Mouse (Mus musculus): Measurements from ENCODE around the gene Gigyf1. TPM values are rescaled to one million over a fixed set of nuclear protein-coding genes. Genes with fewer than 3 reads are reported as not detected.

The Gigyf1 gene
- total and polyA plus RNA-seq, 3 experiments = 0.98 to 12.3 (median 5.9) TPM

DNA sequence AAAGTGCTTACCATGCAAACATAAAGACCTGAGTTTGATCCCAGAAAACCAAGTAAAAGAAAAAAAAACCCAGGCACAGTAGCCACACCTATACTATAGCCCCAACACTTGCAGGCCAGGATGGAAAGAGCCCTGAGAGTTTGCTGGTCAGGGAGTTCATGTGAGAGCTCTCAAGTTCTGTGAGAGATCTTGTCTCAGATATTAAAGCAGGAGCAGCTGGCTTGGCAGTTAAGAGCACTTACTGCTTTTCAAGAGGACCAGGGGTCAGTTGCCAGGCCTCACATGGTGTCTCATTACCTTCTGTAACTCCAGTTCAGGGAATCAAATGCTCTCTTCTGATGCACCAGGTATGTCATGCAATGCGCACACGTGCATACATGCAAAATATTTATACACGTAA is 16.4 kb downstream of the Gigyf1 start:
- dilution Hi-C loops (cut with MboI; ENCODE audit: extremely low pct_ligation_motif_present, extremely low pct_unique_long_range_greater_than_20kb, low sequenced_read_pairs) = no loop called here
- Histone ChIP-seq H3K79me2 (replicated peaks; ENCODE audit: control insufficient read depth, extremely low read depth, insufficient read depth, poor library complexity, severe bottlenecking) (peaks cover 28% of the 10 kb centered on the region), H3K36me3 (replicated peaks in 1 of 2; ENCODE audit: control insufficient read depth in 1 of 2, insufficient read depth in 1 of 2, low read length in 1 of 2) (peaks cover 4 to 7% of the 10 kb centered on the region in 2 experiments), H3K4me2 (ENCODE audit: insufficient read depth, low read depth, poor library complexity, severe bottlenecking) (no peak overlapping the region), H3K9me3 (replicated peaks; ENCODE audit: low read length) (no peaks in the 10 kb centered on the region), H3K27ac (ENCODE audit: insufficient read depth, low read depth) (no peak overlapping the region), H3K27me3 (replicated peaks) (peaks cover 1% of the 10 kb centered on the region), H3K4me3 (replicated peaks in 1 of 3; ENCODE audit: low read depth in 2 of 3, low read length in 2 of 3, poor library complexity in 1 of 3) (no peak overlapping the region), H3K9ac (ENCODE audit: insufficient read depth, low read depth) (no peak overlapping the region), H3K4me1 (ENCODE audit: control insufficient read depth in 1 of 2, insufficient read depth in 2 of 2) (peaks cover 3 to 21% of the 10 kb centered on the region in 2 experiments; a peak in 3 of 4 replicates)
- DNase-seq (ENCODE audit: extremely low read depth) = no peak
- no peak for TF ChIP-seq CHD2 (IDR thresholded peaks at IDR 0.05; ENCODE audit: low read length)
- TF ChIP-seq MYC (IDR thresholded peaks at IDR 0.05; ENCODE audit: low read depth, low read length) = no peak
- TF ChIP-seq ZNF384 (IDR thresholded peaks at IDR 0.05; ENCODE audit: low read depth, low read length) = no peak
- no peak for TF ChIP-seq SMC3 (IDR thresholded peaks at IDR 0.05; ENCODE audit: low read depth, low read length)
- TF ChIP-seq ZKSCAN1 (IDR thresholded peaks at IDR 0.05; ENCODE audit: borderline replicate concordance, low read depth, low read length) = no peak
- no peak for TF ChIP-seq MAFK (IDR thresholded peaks at IDR 0.05; ENCODE audit: insufficient replicate concordance, low read length)
- no peak for TF ChIP-seq MXI1 (IDR thresholded peaks at IDR 0.05; ENCODE audit: low read depth, low read length)
- no peak for TF ChIP-seq JUN (IDR thresholded peaks at IDR 0.05; ENCODE audit: insufficient read depth, low read depth, low read length)
- no peak for TF ChIP-seq NRF1 (IDR thresholded peaks at IDR 0.05; ENCODE audit: low read depth, low read length)
- TF ChIP-seq ELF1 (IDR thresholded peaks at IDR 0.05; ENCODE audit: low read depth, low read length) = no peak
- no peak for TF ChIP-seq CTCF (conservative IDR thresholded peaks at IDR 0.05 in 1 of 2, IDR thresholded peaks at IDR 0.05 in 1 of 2; ENCODE audit: low read depth in 2 of 2, low read length in 2 of 2)
- no peak for TF ChIP-seq RCOR1 (conservative IDR thresholded peaks at IDR 0.05; ENCODE audit: low read depth, low read length)
- no peak for TF ChIP-seq IRF4 (IDR thresholded peaks at IDR 0.05; ENCODE audit: low read depth, low read length)
- no peak for TF ChIP-seq TCF12 (IDR thresholded peaks at IDR 0.05; ENCODE audit: low read depth, low read length)
- in situ Hi-C loops (cut with MboI; ENCODE audit: low pct_ligation_motif_present, low pct_unique_long_range_greater_than_20kb, low sequenced_read_pairs) = loop anchor here (5.0 kb wide), 1 partner anchor 33 kb away; the partner anchor contains the start of gene Tfr2

DNA sequence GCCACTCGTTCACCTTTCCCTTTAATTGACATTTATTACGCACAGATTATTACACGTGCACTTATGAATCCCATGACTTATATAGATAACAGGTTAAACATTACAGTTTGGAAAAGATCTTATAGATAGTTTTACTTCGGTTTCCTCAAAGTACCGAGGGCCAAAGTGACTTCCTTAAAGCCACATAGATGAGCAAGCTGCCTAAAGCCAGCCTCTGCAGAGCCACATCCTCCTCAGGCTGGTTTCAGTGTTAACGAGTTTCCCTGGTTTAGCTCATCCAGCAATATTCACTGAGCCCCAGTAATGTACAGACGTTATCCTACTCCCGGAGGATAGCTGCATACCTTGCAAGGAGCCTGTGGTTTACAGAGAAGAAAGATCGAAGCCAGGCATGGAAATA is 17.0 kb downstream of the Gigyf1 start:
- H3K4me3 ChIP-seq (replicated peaks in 1 of 3; ENCODE audit: low read depth in 2 of 3, low read length in 2 of 3, poor library complexity in 1 of 3) = no peak overlapping the region
- DNase-seq (ENCODE audit: extremely low read depth) = no peak
- H3K27ac ChIP-seq (ENCODE audit: insufficient read depth, low read depth) = no peak overlapping the region
- no peak overlapping the region for H3K9ac ChIP-seq (ENCODE audit: insufficient read depth, low read depth)
- peaks cover 23% of the 10 kb centered on the region for H3K79me2 ChIP-seq (replicated peaks; ENCODE audit: control insufficient read depth, extremely low read depth, insufficient read depth, poor library complexity, severe bottlenecking)
- dilution Hi-C loops (cut with MboI; ENCODE audit: extremely low pct_ligation_motif_present, extremely low pct_unique_long_range_greater_than_20kb, low sequenced_read_pairs) = no loop called here
- TF ChIP-seq HCFC1 (IDR thresholded peaks at IDR 0.05; ENCODE audit: low read depth, low read length) (no peak), CHD2 (IDR thresholded peaks at IDR 0.05; ENCODE audit: low read length) (no peak), ZC3H11A (IDR thresholded peaks at IDR 0.05; ENCODE audit: low read depth, low read length) (no peak), RAD21 (IDR thresholded peaks at IDR 0.05; ENCODE audit: low read depth, low read length) (no peak), SIN3A (IDR thresholded peaks at IDR 0.05; ENCODE audit: low read length) (no peak), JUN (IDR thresholded peaks at IDR 0.05; ENCODE audit: insufficient read depth, low read depth, low read length) (no peak), GABPA (IDR thresholded peaks at IDR 0.05; ENCODE audit: insufficient replicate concordance, low read depth, low read length) (no peak), USF2 (conservative IDR thresholded peaks at IDR 0.05; ENCODE audit: low read depth, low read length) (no peak), KAT2A (IDR thresholded peaks at IDR 0.05; ENCODE audit: insufficient replicate concordance, low read length) (no peak)
- peaks cover 0 to 15% of the 10 kb centered on the region in 2 experiments; a peak in 3 of 4 replicates for H3K4me1 ChIP-seq (ENCODE audit: control insufficient read depth in 1 of 2, insufficient read depth in 2 of 2)
- no peak overlapping the region for H3K4me2 ChIP-seq (ENCODE audit: insufficient read depth, low read depth, poor library complexity, severe bottlenecking)
- H3K36me3 ChIP-seq (replicated peaks in 1 of 2; ENCODE audit: control insufficient read depth in 1 of 2, insufficient read depth in 1 of 2, low read length in 1 of 2) = peaks cover 0 to 1% of the 10 kb centered on the region in 2 experiments
- in situ Hi-C loops (cut with MboI; ENCODE audit: low pct_ligation_motif_present, low pct_unique_long_range_greater_than_20kb, low sequenced_read_pairs) = no loop called here
- peaks cover 1% of the 10 kb centered on the region for H3K27me3 ChIP-seq (replicated peaks)
- H3K9me3 ChIP-seq (replicated peaks; ENCODE audit: low read length) = no peaks in the 10 kb centered on the region
